Mouse (Mus musculus) ovary, postnatal 36 days (tissue): ENCODE results near the gene Aig1.
"Not testable (repeated sequence)": the region's sequence is repeated elsewhere in the genome, so short reads cannot be mapped to it uniquely, and the experiment has no call there.

Source experiments
- DNase-seq: peaks from one replicate; pipeline ENCODE4 v3.0.0; 2022; ENCODE audit warnings: low spot score, mixed read lengths

Gene Aig1

DNA sequence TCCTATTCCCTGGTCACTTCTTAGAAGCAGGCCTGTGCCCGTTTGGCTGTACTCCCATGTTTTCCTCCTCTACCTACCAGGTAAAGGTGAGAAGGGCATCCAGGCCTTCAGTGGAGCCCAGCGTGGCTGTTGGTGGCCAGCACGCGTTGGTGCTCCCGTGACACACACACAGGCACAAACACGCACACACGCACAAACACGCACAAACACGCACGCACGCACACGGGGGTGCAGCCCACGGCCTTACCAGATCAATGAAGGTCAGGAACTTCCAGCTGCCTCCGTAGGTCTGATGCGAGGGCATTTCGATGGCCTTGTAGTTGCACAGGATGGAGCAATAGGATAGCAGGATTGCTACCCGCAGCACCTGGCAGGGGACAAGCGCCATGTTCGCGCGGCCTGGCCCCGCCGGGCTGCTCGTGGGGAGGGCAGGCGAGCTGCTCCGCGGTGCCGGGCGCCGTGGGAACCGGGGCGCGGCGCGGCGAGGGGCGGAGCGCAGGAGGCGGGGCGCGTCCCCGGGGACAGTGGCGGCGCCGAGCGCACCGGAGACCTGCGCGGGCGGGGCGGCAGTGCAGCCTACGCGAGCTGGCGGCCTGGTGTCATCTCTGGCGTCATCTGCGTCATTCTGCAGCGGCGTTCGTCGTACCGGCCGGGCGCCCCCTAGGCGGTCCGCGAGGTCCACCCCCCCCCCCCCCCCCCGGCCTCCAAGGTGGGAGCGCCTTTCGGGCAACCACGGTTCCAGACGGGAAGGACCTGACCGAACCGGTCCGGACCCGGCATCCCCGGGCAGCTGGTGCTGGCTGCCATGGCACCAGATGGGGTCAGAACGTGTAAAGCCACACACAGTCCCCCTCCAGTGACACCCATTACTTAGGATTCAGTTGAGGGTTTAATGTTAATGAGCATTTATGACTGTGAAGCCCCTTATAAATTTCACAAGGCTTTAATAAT is at the start of gene Aig1:
Aig1 (minus strand) TSS at position 610 of the 951 bp plus-strand sequence.
- DNase-seq: peak; percentile 74

GRCm38 (mm10) chr10:13916645-13917342 is 48.0 kb upstream of the Aig1 start:
- DNase-seq: peak; percentile 35

DNA sequence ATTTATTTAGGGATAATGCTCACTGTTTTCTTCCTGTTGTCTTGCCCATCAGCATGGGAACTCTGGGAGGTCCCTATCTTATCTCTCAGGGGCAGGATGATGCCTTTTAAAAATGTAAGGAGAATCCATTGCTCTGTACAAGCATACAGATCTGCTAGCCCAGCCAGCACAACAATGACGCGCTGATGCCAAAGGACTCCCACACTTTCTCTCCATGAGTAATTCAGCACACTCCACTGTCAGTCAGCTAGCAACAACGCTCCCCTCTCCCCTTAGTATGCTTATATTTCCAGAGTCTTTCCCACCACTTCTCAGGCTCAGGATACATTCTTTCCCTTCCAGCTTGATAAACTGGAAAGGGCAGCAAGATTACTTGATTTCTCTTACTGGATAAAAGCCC is 46.4 kb upstream of the Aig1 start:
- DNase-seq: no peak

- DNase-seq: no peak
Measured at GRCm38 (mm10) chr10:13913689-13914088, 44.9 kb upstream of the Aig1 start.

- no peak for DNase-seq
Measured at GRCm38 (mm10) chr10:13906261-13906741, 37.5 kb upstream of the Aig1 start.

GRCm38 (mm10) chr10:13905618-13906017 is 36.8 kb upstream of the Aig1 start:
- DNase-seq: no peak

- not testable (repeated sequence) for DNase-seq
Measured at GRCm38 (mm10) chr10:13892762-13893161, 24.0 kb upstream of the Aig1 start.

GRCm38 (mm10) chr10:13882975-13883875 is 14.4 kb upstream of the Aig1 start:
- no peak for DNase-seq

- no peak for DNase-seq
Measured at GRCm38 (mm10) chr10:13882490-13882889, 13.7 kb upstream of the Aig1 start.

DNA sequence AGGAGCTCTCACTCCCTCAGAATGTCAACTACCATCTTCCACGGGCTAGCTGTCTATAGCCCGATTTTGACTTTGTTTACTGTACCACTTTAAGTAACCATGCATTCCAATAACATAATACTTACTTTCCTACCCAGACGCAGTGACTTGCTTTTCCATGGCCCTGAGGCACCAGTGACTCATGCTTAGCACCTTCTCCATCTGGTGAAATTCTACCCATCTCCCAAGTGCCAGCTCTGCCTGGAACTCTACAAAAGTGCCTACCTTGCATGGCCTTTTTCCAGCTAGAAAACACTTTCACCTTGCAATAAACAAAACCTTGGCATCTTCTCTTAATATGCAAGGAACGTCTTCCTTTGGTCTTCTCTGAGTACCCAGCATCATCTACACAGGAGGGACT is 9.9 kb upstream of the Aig1 start:
- no peak for DNase-seq

DNA sequence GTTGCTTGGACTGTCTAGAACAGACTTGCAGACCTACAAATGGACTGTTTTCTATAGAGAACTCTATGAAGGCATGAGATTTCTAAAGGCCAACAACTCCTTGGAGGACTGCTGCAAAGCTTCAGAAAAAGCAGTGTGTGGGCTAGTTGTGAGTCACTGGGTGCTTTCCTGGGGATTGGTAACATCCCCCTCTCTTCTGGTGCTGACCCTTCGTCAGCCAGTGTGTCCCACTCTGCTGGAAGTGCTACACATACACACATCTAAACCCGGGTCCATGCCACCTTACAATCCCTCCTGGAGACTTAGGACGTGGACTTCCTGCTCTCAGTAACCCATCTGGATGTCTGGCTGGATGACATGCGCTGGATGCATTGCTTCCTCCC is 6.2 kb upstream of the Aig1 start:
- no peak for DNase-seq

GRCm38 (mm10) chr10:13874301-13875037 is 5.7 kb upstream of the Aig1 start:
- no peak for DNase-seq

DNA sequence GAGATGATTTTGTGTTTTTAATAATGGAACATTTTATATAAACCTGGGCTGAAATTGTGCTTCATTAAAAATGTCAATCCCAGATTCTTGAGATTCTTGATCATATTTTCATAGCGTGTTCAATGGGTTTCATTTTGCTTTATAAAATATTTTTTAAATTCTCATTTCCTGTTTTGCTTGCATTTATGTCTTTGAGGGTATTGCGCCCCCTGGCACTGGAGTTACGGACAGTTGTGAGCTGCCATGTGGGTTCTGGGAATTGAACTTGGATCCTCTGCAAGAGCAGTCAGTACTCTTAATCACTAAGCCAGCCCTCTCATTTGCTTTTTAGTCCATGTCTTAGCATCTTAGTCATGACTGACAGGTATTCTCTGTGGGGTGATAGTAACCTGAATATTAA is 1.8 kb upstream of the Aig1 start:
- DNase-seq: no peak

DNA sequence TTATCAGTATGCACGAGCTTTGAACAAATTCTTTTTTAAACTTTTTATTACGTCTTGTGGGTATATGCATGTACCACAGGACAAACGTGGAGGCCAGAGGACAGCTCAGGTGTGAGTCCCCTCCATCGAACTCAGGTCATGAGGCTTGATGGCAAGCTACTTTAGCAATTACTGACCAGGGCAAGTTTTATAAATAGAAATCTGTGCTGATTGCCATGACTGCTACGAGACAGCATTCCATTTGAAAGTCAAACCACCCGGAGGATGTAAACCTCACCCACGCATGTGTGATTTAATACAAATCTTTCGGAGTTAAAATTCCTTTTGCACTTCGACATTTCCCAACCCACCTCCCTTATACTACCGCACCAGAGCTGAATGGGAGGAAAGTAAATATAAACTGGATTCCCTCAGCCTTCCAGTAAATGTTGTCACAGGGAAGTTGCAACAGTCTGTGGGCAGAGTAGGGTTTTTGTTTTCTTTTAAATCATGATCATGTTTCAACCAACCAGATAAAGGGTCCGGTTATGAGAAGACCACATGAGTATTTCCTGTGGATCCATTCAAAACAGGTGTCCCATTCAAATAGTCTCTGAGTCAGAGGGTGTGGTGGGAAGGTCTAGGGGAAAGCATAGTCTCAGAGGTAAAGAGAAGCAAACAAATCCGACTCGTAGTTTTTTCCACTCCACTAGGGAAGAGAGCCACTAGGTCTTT is 699 bp upstream of the Aig1 start:
- DNase-seq: no peak

GRCm38 (mm10) chr10:13866391-13866790 is 2.4 kb downstream of the Aig1 start:
- DNase-seq: no peak

GRCm38 (mm10) chr10:13861115-13861909 is 7.5 kb downstream of the Aig1 start:
- no peak for DNase-seq

DNA sequence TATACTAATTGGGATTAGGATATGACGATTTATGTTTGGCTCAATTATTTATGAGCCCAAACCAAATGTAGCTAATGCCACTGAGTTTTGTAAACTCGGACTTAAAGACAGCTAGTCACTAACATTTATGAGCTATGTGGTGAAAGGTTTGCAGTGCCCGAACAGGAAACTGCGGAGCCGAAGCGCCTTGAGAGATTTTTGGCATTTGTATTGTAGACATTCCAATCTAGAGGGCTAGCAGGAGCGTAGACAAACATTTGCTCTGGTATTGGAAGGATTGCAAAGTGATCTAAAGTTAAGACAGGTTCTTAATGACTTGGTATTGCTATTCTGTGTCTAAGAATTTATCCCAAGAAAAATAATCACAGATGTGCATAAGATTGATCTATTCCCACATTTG is 12.3 kb downstream of the Aig1 start:
- no peak for DNase-seq

GRCm38 (mm10) chr10:13855969-13856368 is 12.8 kb downstream of the Aig1 start:
- DNase-seq: no peak

DNA sequence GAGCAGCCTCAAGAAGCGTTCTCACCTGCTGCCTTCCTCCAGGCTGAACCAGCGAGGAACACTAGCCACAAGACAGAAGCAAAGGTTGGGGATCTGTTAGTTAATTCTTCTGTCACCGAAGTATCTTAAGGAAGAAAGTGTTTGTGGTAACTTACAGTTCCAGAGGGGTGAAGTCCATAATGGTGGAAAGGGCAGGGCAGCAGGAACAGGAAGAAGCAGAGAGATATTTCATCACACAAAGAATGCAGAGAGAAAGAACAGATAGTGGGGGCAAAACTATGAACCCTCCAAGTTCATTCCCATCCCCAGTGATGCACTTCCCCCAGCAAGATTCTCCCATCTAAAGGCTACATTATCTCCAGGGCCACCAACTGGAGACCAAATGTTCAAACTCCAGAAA is 13.7 kb downstream of the Aig1 start:
- DNase-seq: no peak

DNA sequence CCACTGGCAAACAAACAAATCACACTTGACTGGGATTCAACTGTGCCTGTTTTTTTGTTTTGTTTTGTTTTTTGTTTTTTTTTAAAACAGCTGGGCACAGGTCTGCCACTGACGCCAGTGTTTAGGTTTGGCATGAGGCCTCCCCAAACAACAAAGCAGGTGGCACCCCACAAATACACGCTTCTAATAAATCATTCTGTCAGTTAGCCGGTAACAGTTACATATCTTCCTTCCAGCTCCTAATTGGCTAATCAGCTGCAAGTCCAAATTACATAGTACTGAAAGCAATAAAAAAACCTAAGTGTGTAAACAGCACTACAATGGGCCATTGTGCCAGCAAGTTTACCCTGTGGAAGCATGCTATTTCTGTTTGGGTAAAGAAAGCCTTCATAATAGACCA is 18.7 kb downstream of the Aig1 start:
- DNase-seq: no peak
